11 mouse cellular contexts compared by ENCODE assay signal in genomic region chr17:33812475-33812874, GRCm38 (mm10). TPM values are rescaled to one million over a fixed set of nuclear protein-coding genes. Genes with fewer than 3 reads are reported as not detected.
A peak's percentile ranks its signal among the peaks of the same experiment; 100 is the strongest.
DNase-seq lines count a peak whose midpoint lies in the region; ATAC-seq and TF ChIP-seq lines count a peak whose summit lies in the region.
"Had no signal": no experiment of that assay in that cellular context is flagged by ENCODE, and none has a peak within 500 bp of the region (broad histone marks: within the 10 kb centered on the region; RNA-seq: fewer than 3 reads in every experiment).

No protein-coding gene starts in this region.

- no peaks in the 10 kb centered on the region for H3K36me3 ChIP-seq in liver, embryonic 12.5 days
- no peaks in the 10 kb centered on the region for H3K36me3 ChIP-seq in liver, postnatal 0 days (replicated peaks; ENCODE audit: insufficient read depth, low read length)
- H3K36me3 ChIP-seq in kidney, embryonic 16.5 days (ENCODE audit: insufficient read depth, low read length): no peaks in the 10 kb centered on the region

- no peak for ATAC-seq in liver, embryonic 12.5 days
- no peak for ATAC-seq in liver, postnatal 0 days
- ATAC-seq in kidney, embryonic 16.5 days (ENCODE audit: low FRiP score, low TSS enrichment): no peak

- no peak for TF ChIP-seq POLR2A in olfactory bulb, adult 2 months (IDR thresholded peaks at IDR 0.05; ENCODE audit: insufficient read depth, low read depth, low read length)

- 51% methylated on average over 3 of the region's 3 CpGs for WGBS in liver, embryonic 12.5 days (ENCODE audit: insufficient replicate concordance)
- 45% methylated on average over 3 of the region's 3 CpGs for WGBS in liver, postnatal 0 days (ENCODE audit: insufficient replicate concordance)
- WGBS in kidney, embryonic 16.5 days: 18% methylated on average over 3 of the region's 3 CpGs
- 20% methylated on average over 3 of the region's 3 CpGs for WGBS in olfactory bulb, adult 2 months

- H3K9me3 ChIP-seq in liver, embryonic 12.5 days (replicated peaks): no peaks in the 10 kb centered on the region
- H3K9me3 ChIP-seq in liver, postnatal 0 days (ENCODE audit: low read length): no peaks in the 10 kb centered on the region
- no peaks in the 10 kb centered on the region for H3K9me3 ChIP-seq in kidney, embryonic 16.5 days (ENCODE audit: low read length)
- H3K9me3 ChIP-seq: forebrain, embryonic 10.5 days had no signal

- no peak overlapping the region for H3K4me3 ChIP-seq in liver, embryonic 12.5 days
- no peak overlapping the region for H3K4me3 ChIP-seq in liver, postnatal 0 days (ENCODE audit: low read depth, low read length)
- H3K4me3 ChIP-seq in kidney, embryonic 16.5 days (ENCODE audit: low read length): peak overlapping the region; percentile 15; the same call in 1 of the 2 replicates
- H3K4me3 ChIP-seq in olfactory bulb, adult 2 months (ENCODE audit: insufficient read depth, low read depth, low read length): peak overlapping the region; percentile 27; the same call in 1 of the 2 replicates
- H3K4me3 ChIP-seq: forebrain, embryonic 10.5 days had no signal

- peaks cover 32% of the 10 kb centered on the region for H3K4me1 ChIP-seq in liver, embryonic 12.5 days
- peaks cover 19% of the 10 kb centered on the region for H3K4me1 ChIP-seq in liver, postnatal 0 days (ENCODE audit: insufficient read depth)
- H3K4me1 ChIP-seq in kidney, embryonic 16.5 days (ENCODE audit: insufficient read depth, low read length): peaks cover 32% of the 10 kb centered on the region
- H3K4me1 ChIP-seq in olfactory bulb, adult 2 months (ENCODE audit: control insufficient read depth, insufficient read depth, low read length): peaks cover 17% of the 10 kb centered on the region

- no peak overlapping the region for H3K27ac ChIP-seq in liver, embryonic 12.5 days
- H3K27ac ChIP-seq in liver, postnatal 0 days (ENCODE audit: low read depth): no peak overlapping the region; the same call in 1 of the 2 replicates
- H3K27ac ChIP-seq in kidney, embryonic 16.5 days (ENCODE audit: low read length): peak overlapping the region; percentile 79
- peak overlapping the region; percentile 69 for H3K27ac ChIP-seq in olfactory bulb, adult 2 months (ENCODE audit: insufficient read depth, low read depth, low read length)
- H3K27ac ChIP-seq: forebrain, embryonic 10.5 days had no signal

- H3K9ac ChIP-seq in liver, embryonic 12.5 days: no peak overlapping the region
- no peak overlapping the region for H3K9ac ChIP-seq in liver, postnatal 0 days (replicated peaks)
- peak overlapping the region; percentile 35; the same call in 1 of the 2 replicates for H3K9ac ChIP-seq in kidney, embryonic 16.5 days (replicated peaks; ENCODE audit: low read length)

- TF ChIP-seq EP300 in liver, postnatal 0 days (IDR thresholded peaks at IDR 0.05; ENCODE audit: low read depth): no peak

- no peak for TF ChIP-seq CTCF in liver, postnatal 0 days (IDR thresholded peaks at IDR 0.05; ENCODE audit: low read depth)
- TF ChIP-seq CTCF in olfactory bulb, adult 2 months (IDR thresholded peaks at IDR 0.05; ENCODE audit: insufficient read depth, low read depth, low read length): no peak

- H3K27me3 ChIP-seq in liver, embryonic 12.5 days (replicated peaks): peaks cover 16% of the 10 kb centered on the region
- peaks cover 6% of the 10 kb centered on the region; the same call in 1 of the 2 replicates for H3K27me3 ChIP-seq in liver, postnatal 0 days (ENCODE audit: insufficient read depth, low read length)
- H3K27me3 ChIP-seq in kidney, embryonic 16.5 days (ENCODE audit: insufficient read depth, low read length): no peaks in the 10 kb centered on the region

- 0 out of 2 replicates have a peak overlapping the region, but pooled peaks have one; percentile 0 for H3K4me2 ChIP-seq in liver, embryonic 12.5 days
- no peak overlapping the region for H3K4me2 ChIP-seq in liver, postnatal 0 days (ENCODE audit: low read depth, low read length)
- H3K4me2 ChIP-seq in kidney, embryonic 16.5 days (replicated peaks; ENCODE audit: low read depth, low read length): peak overlapping the region; percentile 97

- peak; percentile 38 to 71 for DNase-seq in adrenal gland, adult (ENCODE audit: inconsistent age in 2 of 2, low spot score in 1 of 2)
- DNase-seq in adrenal gland, adult 18-20 months (ENCODE audit: low spot score in 2 of 2): no peak
- no peak for DNase-seq in liver, postnatal 0 days
- DNase-seq in layer of hippocampus, postnatal 14 days (ENCODE audit: low spot score in 2 of 2): no peak
- no peak for DNase-seq in urinary bladder, adult 2 months (ENCODE audit: low spot score)
- DNase-seq: B cell, adult 2 months; cerebellum, adult 9-11 months had no signal

RNA-seq across cellular contexts. Expression of gene Kank3, which starts 2.2 kb away (rescaled TPM):
- 10 to 100 TPM; 66.2 to 93.4 TPM for total RNA-seq in adrenal gland, adult 18-20 months (2021)
- 12.6 and 13.2 TPM in 2 replicates for polyA plus RNA-seq in liver, embryonic 12.5 days (2016; fragmentation: Nextera tagmentation; extraction: Ambion mirVana)
- 9.4 and 10.6 TPM in 2 replicates for polyA plus RNA-seq in liver, postnatal 0 days (2015; fragmentation: Nextera tagmentation; extraction: Ambion mirVana)
- polyA plus RNA-seq in kidney, embryonic 16.5 days (2015; fragmentation: Nextera tagmentation; extraction: Ambion mirVana): 65.0 and 73.5 TPM in 2 replicates
- not detected in 2 replicates for polyA plus RNA-seq in olfactory bulb, adult 2 months (2012; ENCODE audit: insufficient read depth, insufficient read length, low replicate concordance, missing spikeins)
- 10 to 100 TPM; 45.2 to 48.1 TPM for total RNA-seq in layer of hippocampus, postnatal 14 days (2021)
- polyA plus RNA-seq in urinary bladder, adult 2 months (2012; rRNA removed): 65.6 and 79.0 TPM in 2 replicates

RNA-seq across cellular contexts. Expression of gene Rps28, which starts 11.9 kb away (rescaled TPM):
- total RNA-seq in adrenal gland, adult 18-20 months (2021): 1,000 to 10,000 TPM; 1,292 to 1,451 TPM
- polyA plus RNA-seq in liver, embryonic 12.5 days (2016; fragmentation: Nextera tagmentation; extraction: Ambion mirVana): 689 and 715 TPM in 2 replicates
- polyA plus RNA-seq in liver, postnatal 0 days (2015; fragmentation: Nextera tagmentation; extraction: Ambion mirVana): 699 and 710 TPM in 2 replicates
- polyA plus RNA-seq in kidney, embryonic 16.5 days (2015; fragmentation: Nextera tagmentation; extraction: Ambion mirVana): 796 and 818 TPM in 2 replicates
- polyA plus RNA-seq in olfactory bulb, adult 2 months (2012; ENCODE audit: insufficient read depth, insufficient read length, low replicate concordance, missing spikeins): not detected in 2 replicates
- total RNA-seq in layer of hippocampus, postnatal 14 days (2021): 100 to 1,000 TPM; 776 to 830 TPM
- 1,557 and 1,878 TPM in 2 replicates for polyA plus RNA-seq in urinary bladder, adult 2 months (2012; rRNA removed)

RNA-seq across cellular contexts. Expression of gene Ndufa7, which starts 11.9 kb away (rescaled TPM):
- 100 to 1,000 TPM; 487 to 498 TPM for total RNA-seq in adrenal gland, adult 18-20 months (2021)
- polyA plus RNA-seq in liver, embryonic 12.5 days (2016; fragmentation: Nextera tagmentation; extraction: Ambion mirVana): 296 and 311 TPM in 2 replicates
- polyA plus RNA-seq in liver, postnatal 0 days (2015; fragmentation: Nextera tagmentation; extraction: Ambion mirVana): 379 and 389 TPM in 2 replicates
- polyA plus RNA-seq in kidney, embryonic 16.5 days (2015; fragmentation: Nextera tagmentation; extraction: Ambion mirVana): 480 and 498 TPM in 2 replicates
- polyA plus RNA-seq in olfactory bulb, adult 2 months (2012; ENCODE audit: insufficient read depth, insufficient read length, low replicate concordance, missing spikeins): 751 TPM in 1 of 2 replicates, not detected in the other
- total RNA-seq in layer of hippocampus, postnatal 14 days (2021): 100 to 1,000 TPM; 209 to 232 TPM
- 307 and 382 TPM in 2 replicates for polyA plus RNA-seq in urinary bladder, adult 2 months (2012; rRNA removed)

RNA-seq across cellular contexts. Expression of gene Cd320, which starts 30.4 kb away (rescaled TPM):
- total RNA-seq in adrenal gland, adult 18-20 months (2021): 10 to 100 TPM; 24.0 to 39.7 TPM
- polyA plus RNA-seq in liver, embryonic 12.5 days (2016; fragmentation: Nextera tagmentation; extraction: Ambion mirVana): 22.2 and 24.1 TPM in 2 replicates
- 16.6 and 17.4 TPM in 2 replicates for polyA plus RNA-seq in liver, postnatal 0 days (2015; fragmentation: Nextera tagmentation; extraction: Ambion mirVana)
- 120 and 122 TPM in 2 replicates for polyA plus RNA-seq in kidney, embryonic 16.5 days (2015; fragmentation: Nextera tagmentation; extraction: Ambion mirVana)
- polyA plus RNA-seq in olfactory bulb, adult 2 months (2012; ENCODE audit: insufficient read depth, insufficient read length, low replicate concordance, missing spikeins): not detected in 2 replicates
- total RNA-seq in layer of hippocampus, postnatal 14 days (2021): 10 to 100 TPM; 25.9 to 28.8 TPM
- polyA plus RNA-seq in urinary bladder, adult 2 months (2012; rRNA removed): 21.4 and 21.5 TPM in 2 replicates

RNA-seq across cellular contexts. Expression of gene Angptl4, which starts 30.8 kb away (rescaled TPM):
- total RNA-seq in adrenal gland, adult 18-20 months (2021): 100 to 1,000 TPM in 1 of 2 experiments, 10 to 100 TPM in 1; 47.8 to 111 TPM
- 17.3 and 21.0 TPM in 2 replicates for polyA plus RNA-seq in liver, embryonic 12.5 days (2016; fragmentation: Nextera tagmentation; extraction: Ambion mirVana)
- 64.4 and 93.5 TPM in 2 replicates for polyA plus RNA-seq in liver, postnatal 0 days (2015; fragmentation: Nextera tagmentation; extraction: Ambion mirVana)
- polyA plus RNA-seq in kidney, embryonic 16.5 days (2015; fragmentation: Nextera tagmentation; extraction: Ambion mirVana): 28.4 and 29.5 TPM in 2 replicates
- polyA plus RNA-seq in olfactory bulb, adult 2 months (2012; ENCODE audit: insufficient read depth, insufficient read length, low replicate concordance, missing spikeins): not detected in 2 replicates
- 1 to 10 TPM; 4.8 to 5.8 TPM for total RNA-seq in layer of hippocampus, postnatal 14 days (2021)
- polyA plus RNA-seq in urinary bladder, adult 2 months (2012; rRNA removed): 7.7 and 11.3 TPM in 2 replicates

Comparison
In these comparisons a context has a peak if more than half of its experiments do, and no peak if none do; other contexts are left out.
1. DNase-seq: peak in adrenal gland, adult (2 of 2); none in adrenal gland, adult 18-20 months (0 of 2), liver, postnatal 0 days (single experiment), layer of hippocampus, postnatal 14 days (0 of 2) and urinary bladder, adult 2 months (single experiment).
2. H3K27ac ChIP-seq: peak in kidney, embryonic 16.5 days (single experiment) and olfactory bulb, adult 2 months (single experiment); none in liver, embryonic 12.5 days (single experiment) and liver, postnatal 0 days (single experiment).
3. H3K4me3 ChIP-seq: peak in kidney, embryonic 16.5 days (single experiment) and olfactory bulb, adult 2 months (single experiment); none in liver, embryonic 12.5 days (single experiment) and liver, postnatal 0 days (single experiment).